Mouse (Mus musculus): Measurements from ENCODE around the gene Hoxc8.

Gene Hoxc8

GRCm38 (mm10) chr15:102983716-102984115, 6.7 kb upstream of the Hoxc8 start:
- DNase-seq (ENCODE audit: low read depth) = no peak

DNA sequence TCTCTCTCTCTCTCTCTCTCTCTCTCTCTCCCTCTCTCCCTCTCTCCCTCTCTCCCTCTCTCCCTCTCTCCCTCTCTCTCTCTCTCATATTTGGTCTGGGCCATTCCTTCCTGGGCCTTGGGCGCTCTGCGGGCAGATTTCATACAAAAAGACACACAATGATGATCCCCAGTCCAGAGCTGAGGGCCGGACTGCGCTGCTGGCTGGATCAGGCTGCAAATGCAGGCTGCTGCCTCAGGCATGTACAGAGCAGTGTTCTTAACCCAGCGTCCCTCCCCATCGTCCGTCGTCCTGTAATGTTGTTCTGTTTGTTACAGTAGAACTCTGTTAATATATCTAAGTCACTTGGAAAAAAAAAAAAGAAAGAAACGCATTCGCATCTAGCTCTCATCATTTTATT, 5.9 kb upstream of the Hoxc8 start:
- DNase-seq (ENCODE audit: low read depth) = no peak

DNA sequence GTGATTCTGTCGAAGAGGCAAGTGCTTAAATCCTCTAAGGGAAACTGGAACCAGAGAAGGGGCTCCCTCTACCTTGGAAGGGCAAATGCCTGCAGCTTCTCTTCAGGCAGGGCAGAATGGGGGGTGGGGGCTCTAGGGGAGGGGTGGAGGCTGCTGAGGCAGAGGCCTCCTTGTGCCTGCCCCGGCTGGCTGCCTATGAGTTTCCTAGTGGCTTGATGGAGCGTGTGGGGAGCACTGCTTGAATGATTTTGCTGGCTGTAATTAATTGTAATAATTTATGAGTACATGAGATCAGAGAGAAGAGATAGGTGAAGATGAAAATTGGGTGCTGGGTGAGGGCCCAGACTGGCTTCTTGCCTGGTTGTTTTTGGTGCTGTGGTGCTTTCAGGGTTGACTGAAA, 5.5 kb upstream of the Hoxc8 start:
- no peak for DNase-seq (ENCODE audit: low read depth)

DNA sequence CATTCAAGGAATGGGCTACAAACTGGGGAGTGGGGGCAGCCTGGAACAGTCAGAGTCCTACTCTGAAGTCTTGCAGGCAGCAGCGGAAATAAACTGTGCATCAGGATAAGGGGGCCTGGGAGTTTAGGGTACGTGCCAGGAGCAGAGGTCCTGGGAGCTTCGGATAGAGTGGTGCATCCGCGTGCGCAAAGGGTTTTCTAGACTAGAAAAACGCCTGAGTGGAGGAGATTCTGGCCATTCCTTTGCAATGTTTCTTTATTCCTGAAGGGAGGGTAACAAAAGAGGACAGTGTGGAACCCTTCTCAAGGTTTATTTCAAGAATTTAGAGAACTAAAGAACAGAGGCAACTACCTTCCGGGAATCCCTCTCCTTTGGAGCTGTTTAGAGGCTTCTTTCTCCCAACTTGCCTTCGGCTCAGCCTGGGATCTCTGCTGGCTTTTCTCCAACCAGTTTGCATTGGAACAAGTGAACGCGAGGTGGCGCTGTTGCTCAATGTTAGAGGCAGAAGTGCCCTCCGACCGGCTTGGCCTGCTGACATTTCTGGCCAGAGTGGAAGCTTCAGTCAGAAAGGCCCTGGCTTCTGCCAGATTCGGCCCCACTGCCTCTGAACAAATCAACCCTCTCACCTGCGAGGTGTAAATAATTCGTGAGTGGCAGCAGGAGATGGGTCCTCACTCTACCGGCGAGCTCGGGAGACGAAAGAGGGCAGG, 3.1 kb upstream of the Hoxc8 start:
- peak; percentile 47 for DNase-seq (ENCODE audit: low read depth)

- DNase-seq (ENCODE audit: low read depth) = no peak
These were observed 2.3 kb upstream of the Hoxc8 start for GRCm38 (mm10) chr15:102988078-102988477.

DNA sequence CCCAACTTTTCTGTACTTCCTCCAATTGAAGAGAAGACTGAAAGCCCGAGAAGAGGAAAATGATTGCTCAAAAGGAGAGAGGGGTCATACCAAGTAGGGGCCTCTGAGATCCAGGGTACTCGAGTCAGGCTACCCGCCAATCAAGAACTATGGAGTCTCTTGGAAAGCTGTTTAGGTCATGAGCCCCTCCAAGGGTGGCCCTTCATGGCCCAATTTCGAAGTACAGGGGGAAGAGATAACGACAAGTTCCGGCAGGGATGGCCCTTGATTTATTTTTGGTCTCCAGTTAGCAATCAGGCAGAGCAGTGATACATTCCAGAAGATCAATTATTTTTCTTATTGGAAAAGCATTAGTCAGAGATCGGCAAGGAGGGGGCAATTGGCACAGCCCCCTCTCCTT, 1.4 kb downstream of the Hoxc8 start:
- no peak for DNase-seq (ENCODE audit: low read depth)

DNA sequence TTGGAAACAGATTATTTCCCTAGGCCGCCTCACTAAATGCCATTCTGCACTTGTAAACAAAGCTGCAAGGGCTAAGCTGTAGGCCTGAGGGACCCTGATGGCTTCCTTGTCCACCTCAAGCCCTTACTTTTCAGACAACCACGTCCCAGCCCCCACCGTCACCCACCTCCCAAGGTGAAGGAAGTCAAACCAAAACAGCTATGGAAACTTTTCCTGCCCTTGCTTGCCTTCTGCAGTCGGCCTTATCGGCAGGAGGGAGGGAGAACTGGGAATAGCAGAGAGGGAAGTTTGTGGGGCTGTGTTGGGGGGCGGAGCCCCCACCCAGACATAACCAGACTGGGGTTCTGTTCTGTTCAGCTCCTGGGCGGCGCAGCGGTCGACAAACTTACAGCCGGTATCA, 1.8 kb downstream of the Hoxc8 start:
- no peak for DNase-seq (ENCODE audit: low read depth)

DNA sequence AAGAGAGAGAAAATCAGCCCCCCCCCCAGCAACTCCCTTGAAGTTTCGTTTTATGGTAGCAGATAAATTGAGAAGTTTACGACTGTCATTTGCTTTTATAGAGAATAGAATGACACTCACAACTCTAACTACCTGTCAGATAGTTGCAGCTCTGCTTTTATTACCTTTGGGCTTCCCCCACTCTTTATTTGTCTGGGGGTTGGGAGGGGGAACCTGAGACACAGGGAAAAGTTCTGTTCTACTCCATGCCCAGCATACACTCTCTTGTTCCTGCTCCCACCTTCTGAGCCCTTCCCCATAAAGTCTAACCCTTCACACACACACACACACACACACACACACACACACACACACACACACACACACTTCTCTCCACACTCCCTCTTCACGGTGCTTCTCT, 2.5 kb downstream of the Hoxc8 start:
- no peak for DNase-seq (ENCODE audit: low read depth)

- no peak for DNase-seq (ENCODE audit: low read depth)
These were observed 6.1 kb downstream of the Hoxc8 start for GRCm38 (mm10) chr15:102996548-102996947.

- no peak for DNase-seq (ENCODE audit: low read depth)
These were observed 7.0 kb downstream of the Hoxc8 start for GRCm38 (mm10) chr15:102997431-102997830.

- DNase-seq (ENCODE audit: low read depth) = no peak
These were observed 7.5 kb downstream of the Hoxc8 start, which contains the start of gene Hoxc6 for GRCm38 (mm10) chr15:102997939-102998355. Hoxc6 (plus strand) TSS chr15:102998257.

DNA sequence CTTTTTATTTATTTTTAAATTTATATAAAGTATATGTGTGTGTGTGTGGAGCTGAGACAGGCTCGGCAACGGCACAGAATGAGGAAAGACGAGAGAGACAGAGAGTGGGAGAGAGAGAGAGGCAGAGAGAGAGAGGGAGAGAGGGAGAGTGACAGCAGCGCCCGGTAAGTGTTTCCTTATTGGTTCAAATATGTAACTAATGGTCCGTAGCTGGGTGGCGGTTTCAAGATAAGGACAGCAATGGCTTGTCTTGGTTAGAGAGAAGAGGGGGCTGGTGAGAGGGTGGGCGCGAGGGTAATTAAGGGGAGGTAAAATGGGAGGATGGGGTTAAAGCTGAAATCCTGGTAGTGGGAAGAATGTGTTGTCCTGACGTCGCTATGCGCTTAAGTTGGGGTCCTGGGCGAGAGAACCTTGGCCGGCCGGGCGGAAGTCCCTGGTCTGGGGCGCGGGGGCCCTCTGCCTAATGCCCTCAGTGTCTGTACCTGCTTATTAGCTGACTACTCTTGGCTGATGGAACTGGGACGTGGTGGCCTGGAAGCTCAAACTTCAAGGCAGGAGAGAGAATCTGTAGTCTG, 8.3 kb downstream of the Hoxc8 start:
- DNase-seq (ENCODE audit: low read depth) = no peak

GRCm38 (mm10) chr15:102999183-102999831, 8.9 kb downstream of the Hoxc8 start:
- DNase-seq (ENCODE audit: low read depth) = no peak

DNA sequence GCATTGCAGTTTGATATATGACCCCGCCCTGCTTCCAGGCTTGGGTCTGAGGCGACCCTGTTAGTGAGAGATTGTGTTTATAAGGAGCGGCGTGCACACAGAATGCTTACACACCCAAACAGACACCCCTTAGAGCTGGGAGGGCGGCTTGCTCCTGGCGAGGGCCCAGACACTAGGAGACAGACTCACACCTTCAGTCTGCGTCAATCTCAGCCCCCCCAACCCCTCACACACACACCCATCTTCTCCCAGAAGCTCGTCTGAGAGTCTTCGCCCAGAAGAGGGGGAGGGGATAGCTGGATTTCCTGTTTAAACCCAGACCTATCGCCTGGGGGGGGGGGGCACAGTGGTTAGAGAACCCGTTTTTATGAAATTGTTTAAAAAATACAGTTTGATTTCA, 9.5 kb downstream of the Hoxc8 start:
- DNase-seq (ENCODE audit: low read depth) = no peak

DNA sequence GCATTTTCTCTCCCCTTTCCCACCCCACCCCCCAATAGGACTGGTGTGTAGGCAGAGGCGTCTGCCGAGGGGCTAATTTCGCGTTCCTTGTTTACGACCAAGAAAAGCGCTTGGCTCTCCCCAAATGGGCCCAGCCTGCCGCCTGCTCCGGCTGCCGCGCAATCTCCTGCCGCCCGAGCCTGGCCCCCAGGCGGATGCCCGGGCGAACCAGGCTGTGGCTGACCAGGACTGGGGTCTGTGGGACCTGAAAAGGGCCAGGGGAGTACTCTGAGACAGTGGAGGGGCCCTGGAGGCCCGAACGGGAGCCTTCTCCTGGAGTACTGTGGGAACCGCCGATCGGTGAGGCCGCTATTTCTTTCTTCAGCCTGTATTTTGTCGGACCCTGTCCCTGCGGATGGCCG, 10.1 kb downstream of the Hoxc8 start:
- DNase-seq (ENCODE audit: low read depth) = no peak

GRCm38 (mm10) chr15:103001370-103001769, 11.0 kb downstream of the Hoxc8 start:
- no peak for DNase-seq (ENCODE audit: low read depth)

DNA sequence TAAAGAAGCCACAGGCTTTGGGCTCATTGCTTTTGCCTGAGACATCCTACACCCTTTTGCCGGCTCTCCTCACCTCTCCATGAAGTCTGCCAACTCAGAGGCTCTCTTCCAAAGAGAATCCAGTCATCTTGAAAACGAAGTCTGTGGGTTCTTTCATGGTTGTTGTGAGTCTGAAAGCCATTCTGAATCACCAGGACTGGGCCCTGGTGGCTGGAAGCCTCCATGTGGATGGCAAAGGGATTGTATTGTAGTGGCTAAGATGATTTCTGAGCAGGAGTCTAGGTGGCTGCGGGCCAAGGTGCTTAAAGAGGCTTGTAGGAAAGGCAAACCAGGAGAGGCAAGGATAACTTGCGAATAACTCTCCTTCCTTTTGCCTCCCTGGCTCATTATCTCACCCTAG, 11.7 kb downstream of the Hoxc8 start:
- no peak for DNase-seq (ENCODE audit: low read depth)

- DNase-seq (ENCODE audit: low read depth) = no peak
These were observed 12.5 kb downstream of the Hoxc8 start for GRCm38 (mm10) chr15:103002821-103003448.

GRCm38 (mm10) chr15:103005308-103005707, 14.9 kb downstream of the Hoxc8 start:
- DNase-seq (ENCODE audit: low read depth) = no peak

- no peak for DNase-seq (ENCODE audit: low read depth)
These were observed 15.4 kb downstream of the Hoxc8 start for GRCm38 (mm10) chr15:103005797-103006196.

- DNase-seq (ENCODE audit: low read depth) = no peak
These were observed 15.9 kb downstream of the Hoxc8 start for GRCm38 (mm10) chr15:103006326-103006725.

DNA sequence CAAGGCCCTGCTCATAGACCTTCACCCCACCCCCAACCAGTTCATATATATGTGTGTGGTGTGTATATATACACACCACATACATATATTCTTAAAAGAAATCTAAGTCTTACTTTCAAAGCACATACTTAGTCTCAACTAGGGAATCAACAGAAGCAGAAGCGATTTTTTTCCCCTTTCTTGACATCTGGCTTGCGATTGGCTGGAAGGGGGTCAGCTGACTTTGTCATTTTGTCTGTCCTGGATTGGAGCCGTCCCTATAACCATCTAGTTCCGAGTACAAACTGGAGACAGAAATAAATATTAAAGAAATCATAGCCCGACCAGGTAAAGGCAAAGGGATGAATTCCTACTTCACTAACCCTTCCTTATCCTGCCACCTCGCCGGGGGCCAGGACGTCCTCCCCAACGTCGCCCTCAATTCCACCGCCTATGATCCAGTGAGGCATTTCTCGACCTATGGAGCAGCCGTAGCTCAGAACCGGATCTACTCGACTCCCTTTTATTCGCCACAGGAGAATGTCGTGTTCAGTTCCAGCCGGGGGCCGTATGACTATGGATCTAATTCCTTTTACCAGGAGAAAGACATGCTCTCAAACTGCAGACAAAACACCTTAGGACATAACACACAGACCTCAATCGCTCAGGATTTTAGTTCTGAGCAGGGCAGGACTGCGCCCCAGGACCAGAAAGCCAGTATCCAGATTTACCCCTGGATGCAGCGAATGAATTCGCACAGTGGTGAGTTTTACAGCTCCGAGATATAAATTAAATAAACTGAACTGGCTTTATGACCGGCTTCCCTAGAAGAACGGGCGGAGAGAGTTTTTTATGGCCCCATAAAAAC, 19.1 kb downstream of the Hoxc8 start:
- DNase-seq (ENCODE audit: low read depth) = no peak
